Mouse (Mus musculus): Measurements from ENCODE around the gene Adamts7.

Gene Adamts7

DNA sequence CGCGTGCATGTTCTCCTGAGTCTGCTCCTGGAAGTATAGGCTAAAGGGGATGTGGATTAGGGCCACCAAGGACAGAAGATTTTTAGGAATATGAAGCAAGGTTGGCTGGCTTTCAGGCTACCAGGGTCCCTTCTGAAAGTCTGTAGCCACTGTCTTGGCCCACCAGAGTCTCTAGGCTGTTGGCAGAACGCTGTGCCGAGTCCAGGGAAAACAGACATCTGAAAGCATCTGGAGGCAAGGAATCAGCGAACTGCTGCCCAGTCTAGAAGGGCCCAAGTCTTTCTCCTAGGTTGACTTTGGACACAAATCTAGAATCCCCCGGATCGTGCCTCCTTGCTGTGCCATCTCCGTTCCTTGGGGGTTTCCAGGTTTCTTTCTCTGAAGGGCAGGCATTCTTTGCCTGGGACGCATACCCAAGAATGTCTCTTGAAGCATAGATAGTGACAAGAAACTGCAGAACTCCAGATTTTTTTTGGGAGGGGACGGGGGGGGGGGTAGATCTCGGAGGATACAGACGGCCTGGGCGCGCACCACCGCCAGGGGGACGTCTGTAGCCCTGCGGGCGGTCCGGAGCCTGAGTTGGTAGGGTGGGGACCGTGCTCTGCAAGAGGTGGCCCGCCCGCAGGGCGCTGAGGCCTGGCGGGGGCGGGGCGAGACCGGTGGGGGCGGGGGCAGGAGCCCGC lies 485 bp upstream of the Adamts7 start:
- DNase-seq: no peak

DNA sequence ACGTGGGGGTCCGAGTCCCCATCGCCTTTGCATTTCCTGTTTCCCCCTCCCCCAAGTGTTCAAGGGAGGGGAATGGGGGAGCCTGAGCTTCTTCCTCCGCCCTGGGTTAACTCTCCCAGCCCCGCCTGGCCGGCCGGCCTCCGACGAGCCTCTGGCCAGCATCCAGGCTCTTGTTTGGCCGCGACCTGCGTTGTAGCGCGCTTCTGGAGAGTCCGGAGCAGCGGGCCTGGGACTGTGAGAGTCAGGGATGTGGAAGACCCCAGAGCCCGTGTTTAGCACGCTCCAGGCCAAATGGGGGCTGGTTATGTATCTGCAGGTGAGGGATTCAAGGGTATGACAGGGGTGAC lies 853 bp downstream of the Adamts7 start:
- peak; percentile 25 to 44 for DNase-seq

DNA sequence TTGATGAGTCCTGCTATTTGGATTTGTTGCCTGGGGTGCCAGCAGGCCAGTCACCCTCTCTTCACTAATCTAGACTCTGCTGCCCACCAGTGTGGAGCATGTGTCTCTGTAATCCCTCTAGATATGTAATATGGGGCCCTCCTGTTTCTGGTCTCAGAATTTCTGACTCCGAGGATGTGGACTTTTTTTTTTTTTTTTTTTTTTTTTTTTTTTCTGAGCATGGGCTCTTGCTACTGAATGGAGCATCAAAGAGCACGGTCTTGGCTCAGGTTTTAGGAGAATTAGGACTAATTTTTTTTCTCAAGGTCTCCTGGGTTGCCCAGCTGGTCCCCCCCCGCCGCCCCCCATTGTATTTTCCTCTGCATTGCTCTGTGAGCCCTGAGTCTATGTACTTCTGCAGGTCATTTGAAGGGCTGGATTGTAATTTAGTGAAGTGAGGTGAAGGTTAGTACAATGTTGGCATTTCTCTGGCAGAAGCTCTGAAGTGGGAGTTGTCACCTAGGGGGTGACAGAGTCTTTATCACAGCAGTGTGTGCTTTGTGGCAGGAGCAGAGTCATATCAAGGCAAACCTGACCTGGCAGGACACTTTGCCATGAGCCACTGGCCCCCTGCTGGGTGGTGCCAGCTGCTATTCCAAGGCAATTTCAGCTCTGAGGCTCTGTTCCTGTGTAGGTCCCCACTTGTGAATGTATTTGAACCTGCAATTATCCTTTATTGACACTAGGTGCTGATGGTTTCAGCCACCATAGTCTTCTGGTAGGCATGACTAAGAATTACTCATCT lies 2.0 kb downstream of the Adamts7 start:
- no peak for DNase-seq

DNA sequence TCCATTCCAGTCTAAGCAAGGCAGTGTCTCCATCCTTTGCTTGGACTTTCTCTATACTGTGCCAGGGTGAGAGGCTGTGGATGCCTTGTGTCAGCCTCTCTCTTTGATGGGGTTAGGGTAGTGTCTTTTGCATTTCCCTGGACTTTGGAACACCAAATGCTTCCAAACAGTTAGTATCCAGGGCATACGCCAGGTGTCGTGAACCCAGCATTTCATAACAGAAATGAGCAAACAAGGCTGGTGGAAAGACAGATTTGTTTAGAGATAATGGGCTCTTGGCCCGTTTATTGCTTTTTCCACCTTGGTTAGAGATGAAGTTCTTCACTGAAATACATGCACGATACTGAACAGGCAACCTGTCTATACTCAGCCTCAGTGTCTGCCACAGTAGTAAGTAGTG lies 2.7 kb downstream of the Adamts7 start:
- DNase-seq: no peak

DNA sequence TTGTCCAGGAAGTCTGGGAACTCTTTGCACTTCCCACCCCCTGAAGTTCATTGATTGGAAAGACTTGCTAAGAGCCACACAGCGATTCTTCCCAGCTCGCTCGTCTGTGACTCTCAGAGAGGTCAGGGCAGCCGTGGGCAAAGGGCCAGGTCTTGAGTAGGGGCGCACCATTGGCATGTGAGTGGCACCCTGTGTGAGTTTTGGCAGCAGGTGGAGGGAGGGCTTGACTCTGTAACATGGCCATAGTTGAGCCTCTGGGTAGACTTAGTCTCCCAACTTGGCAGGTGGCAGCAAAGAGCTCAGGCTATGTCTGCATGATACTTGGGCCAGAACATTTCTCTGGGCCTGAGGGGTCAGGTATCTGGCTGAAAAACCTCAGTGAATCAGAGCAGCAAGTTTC lies 3.7 kb downstream of the Adamts7 start:
- peak in 1 of 2 experiments; percentile 22 for DNase-seq

DNA sequence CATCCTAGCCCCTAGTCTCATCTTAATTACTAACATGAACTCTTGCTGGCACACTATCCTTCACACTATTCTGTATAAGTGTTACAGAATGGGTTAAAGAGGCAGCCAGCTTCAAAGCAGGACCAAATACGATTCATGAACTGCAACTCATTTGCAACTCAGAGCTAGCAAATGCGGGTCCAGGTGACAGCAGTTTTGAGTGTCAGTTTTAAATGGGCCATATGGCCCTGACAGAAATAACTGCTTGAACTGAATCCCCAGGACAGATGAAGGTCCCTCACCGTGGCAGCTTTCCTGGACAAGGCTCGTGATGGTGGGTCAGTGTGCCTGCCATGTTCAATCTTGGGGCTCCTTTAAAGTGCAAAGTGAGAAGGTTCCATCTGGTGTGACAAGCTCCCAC lies 7.1 kb downstream of the Adamts7 start:
- peak; percentile 44 to 55 for DNase-seq

DNA sequence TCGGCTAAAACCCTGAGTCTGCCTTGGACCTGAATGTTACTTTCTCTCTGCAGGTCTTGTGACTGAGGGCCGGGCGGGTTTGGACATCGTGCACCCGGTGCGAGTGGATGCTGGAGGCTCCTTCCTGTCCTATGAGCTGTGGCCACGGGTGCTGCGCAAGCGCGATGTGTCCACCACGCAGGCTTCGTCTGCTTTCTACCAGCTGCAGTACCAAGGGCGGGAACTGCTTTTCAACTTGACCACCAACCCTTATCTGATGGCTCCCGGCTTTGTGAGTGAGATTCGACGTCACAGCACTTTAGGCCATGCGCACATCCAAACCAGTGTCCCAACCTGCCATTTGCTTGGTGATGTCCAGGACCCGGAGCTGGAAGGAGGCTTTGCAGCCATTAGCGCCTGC lies 8.6 kb downstream of the Adamts7 start:
- no peak for DNase-seq

DNA sequence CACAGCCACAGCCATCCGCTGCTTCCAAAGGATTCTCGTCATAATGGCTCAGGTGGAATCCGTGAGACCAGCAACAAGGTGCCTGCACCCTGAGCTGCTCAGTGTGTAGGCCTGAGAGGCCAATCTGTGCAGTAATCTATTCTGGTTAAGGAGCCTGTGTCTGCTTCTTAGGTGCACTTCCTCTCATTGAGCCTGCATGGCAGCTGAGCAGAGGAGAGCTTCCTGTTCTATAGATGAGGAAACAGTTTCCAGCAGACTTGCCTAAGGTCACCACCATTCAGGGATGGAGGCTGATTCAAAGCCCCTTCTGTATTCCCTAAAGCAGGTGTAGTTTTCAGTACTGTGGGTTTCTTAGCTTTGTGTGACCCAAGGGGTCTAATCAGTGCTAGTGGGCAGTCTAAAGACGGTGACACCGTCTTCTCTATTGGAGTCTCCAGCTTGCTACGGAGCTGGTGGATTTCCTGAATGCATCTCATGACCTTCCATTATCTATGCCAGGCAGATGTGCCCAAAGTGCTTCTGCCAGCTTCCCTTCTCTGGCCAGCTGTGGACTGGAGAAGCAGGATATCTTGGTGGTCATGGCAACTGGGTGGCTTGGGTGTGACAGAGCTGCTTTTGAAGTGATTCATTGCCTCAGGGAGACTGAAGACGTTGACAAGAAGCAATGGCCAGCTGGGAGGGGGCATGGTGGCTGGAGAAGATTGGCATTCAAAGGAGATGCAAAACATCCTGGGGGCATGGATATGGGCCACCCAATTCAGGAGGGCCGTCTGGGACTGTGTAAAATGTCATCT lies 9.9 kb downstream of the Adamts7 start:
- no peak for DNase-seq

DNA sequence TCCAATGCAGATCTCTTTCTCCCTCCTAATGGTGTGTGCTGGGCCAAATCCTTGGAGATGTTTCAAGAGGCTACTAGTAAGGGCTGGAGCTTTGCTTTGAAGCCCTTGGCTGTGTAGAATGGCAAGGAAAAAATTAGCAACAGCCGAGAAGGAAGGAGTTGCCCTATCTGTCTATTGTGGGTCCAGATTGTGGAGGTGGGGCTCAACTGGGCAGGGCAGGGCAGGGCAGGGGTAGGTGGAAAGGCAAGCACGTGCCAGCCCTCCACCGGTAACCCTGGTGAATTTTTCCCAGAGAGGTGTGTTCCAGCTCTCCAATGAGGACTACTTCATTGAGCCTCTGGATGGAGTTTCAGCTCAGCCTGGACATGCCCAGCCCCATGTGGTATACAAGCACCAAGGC lies 10.5 kb downstream of the Adamts7 start:
- no peak for DNase-seq

DNA sequence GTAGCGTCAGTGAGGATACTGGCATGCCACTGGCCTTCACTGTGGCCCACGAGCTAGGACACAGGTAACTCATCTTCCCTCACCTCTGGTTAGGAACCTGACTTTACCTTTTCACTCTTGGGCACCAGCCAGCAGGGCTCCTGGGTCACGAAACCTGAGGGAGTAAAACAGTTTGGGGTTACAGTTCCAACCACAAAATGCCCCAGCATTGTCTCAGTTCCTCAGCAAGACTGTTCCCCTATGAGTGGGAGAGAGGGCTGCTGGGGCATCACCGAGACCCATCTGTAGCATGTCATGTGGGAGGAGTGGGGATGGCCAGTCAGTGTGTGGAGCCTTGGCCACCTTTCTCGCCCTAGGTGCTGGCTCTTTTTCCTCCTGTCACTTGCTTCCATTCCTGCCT lies 16.5 kb downstream of the Adamts7 start:
- no peak for DNase-seq

DNA sequence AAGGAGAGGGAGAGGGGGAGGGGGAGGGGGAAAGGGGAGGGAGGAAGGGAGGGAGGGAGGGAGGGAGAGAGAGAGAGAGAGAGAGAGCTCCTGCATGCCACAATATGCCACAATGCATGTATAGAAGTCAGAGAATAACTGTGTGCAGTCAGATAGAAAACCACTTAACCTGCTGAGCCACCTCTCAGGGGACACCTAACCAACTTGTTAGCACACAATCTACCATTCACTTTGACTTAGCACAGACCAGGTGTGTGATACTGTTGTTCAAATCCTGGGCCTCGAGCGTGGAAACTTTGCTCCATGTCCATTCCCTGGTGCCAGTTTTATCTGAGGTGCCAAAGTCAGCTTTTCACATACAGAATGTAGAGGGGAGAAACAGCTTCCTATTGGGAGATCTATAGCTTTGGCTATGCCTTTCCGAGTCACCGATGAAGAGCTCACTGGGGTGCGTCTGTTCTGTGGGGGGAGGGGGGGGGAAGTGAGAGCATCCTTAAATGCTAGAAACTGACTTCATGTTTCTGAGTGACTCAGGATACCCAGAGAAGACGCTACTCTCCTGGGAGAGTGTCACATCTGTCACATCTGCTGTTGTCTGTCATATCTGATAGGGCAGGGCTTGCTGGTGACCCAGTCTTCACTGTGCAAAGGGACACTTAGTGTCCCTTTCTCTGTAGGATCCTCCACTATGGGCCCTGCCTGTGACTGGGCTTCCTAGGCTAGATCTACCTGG lies 19.0 kb downstream of the Adamts7 start:
- DNase-seq: no peak

DNA sequence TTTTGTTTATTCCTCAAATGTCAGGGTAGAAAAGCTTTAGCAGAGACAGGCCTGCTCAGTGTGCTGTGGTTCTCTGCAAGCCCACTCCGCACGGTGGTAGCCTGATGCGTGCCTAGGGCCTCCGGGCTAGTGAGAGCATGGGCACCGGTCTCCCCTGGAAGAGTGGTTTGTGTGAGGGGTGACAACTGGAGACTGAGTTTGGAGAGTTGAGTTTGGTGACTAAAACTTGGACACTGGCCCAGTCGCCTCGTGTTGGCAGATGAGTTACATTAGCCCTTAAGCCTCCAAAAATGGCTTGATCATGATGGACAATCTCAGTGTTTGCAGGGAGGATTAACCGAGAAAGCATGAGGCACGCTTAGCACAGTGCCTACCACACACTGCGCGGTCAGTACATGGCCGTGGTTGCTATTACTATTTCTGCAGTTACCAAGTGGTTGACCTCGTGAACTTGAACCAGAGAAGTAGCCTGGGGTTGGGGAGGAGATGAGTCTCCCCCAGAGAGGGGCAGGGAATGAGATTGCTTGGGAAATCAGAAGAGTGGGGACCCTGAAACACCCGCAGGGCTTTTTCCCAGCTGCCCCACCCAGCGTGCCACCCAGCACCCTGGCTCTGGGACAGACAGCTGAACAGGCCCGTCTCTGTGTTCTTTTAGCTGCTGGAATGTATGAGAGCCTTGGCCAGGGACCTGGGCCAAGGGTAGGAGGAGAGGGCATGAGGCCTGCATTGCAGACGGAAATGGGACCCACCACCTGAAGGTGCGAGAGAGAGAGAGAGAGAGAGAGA lies 20.0 kb downstream of the Adamts7 start:
- no peak for DNase-seq

DNA sequence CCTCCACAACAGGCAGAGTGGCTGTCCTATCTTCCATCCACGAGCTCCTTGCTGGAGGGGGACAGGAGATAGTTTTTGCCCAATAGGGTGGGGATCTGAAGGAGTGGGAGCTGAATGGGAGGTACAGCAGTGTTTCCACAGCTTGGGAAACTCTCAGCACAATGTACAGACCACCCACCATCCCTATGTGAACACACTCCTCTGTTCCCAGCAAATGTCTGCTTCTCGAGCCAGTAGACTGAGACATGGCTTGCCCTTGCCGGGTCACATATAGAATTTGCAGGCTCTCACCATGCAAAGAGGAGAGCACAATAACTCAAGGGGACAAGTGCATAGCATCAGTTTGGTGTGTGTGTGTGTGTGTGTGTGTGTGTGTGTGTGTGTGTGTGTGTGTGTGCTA lies 20.7 kb downstream of the Adamts7 start:
- no peak for DNase-seq

DNA sequence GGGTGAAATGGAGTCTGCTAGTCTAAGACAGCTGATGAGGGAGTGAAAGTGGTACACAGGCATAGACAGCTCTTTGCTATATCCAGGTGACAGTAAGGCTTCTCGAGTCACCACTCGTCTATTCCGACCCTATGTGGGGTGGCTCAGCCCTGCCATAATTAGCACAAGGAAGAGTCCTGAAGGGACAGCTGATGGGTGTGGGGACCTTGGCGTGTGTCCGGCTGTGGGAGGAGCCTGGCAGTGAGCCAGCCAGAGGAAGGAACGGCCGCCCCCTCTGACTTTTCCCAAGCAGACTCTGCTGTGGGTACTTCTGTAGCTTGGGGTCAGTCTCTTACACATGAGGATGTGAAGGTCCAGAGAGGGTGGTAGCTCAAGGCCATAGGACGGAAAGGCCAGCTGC lies 21.2 kb downstream of the Adamts7 start:
- no peak for DNase-seq

DNA sequence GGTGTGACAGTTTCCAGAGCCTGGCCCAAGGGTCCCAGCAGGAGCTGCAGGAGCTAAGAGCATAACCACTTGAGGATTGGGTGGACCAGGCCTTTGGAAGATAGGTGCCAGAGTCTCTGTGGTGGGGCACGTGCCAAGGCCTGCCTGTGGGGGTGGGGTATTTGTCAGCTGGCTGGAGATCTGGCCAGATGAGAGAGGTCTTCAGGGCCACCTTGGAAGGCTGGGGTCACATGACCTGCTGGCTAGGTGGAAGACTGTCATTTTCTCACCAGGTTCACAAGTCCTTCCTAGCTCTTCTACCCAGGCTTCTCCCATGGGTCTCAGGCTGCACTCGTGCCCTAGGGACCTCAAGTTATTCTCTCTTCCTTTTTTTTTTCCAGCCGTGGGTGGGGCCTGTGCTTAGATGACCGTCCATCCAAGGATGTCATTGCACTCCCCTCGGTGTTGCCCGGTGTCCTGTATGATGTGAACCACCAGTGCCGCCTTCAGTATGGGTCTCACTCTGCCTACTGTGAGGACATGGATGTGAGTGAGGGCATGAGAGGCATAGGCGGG lies 22.6 kb downstream of the Adamts7 start:
- no peak for DNase-seq

DNA sequence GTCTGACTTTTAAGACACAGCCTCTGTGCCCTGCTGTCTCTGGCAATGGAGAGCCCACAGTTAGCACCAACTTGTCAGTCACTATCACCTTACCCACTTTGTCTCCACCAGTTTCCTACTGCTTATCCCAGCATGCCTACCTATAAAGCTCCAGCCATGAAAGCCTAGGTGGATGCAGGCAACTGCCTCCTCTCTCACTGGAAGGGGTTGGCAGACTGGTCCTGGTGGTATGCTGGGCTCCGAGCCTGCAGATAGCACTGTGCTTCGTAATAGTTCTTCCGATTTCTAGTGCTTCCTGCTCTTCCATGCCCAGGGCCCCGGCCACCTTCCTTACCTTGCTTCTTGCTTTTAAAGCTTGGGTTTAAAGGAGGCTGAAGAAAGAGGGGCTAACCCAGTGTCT lies 26.0 kb downstream of the Adamts7 start:
- DNase-seq: no peak

DNA sequence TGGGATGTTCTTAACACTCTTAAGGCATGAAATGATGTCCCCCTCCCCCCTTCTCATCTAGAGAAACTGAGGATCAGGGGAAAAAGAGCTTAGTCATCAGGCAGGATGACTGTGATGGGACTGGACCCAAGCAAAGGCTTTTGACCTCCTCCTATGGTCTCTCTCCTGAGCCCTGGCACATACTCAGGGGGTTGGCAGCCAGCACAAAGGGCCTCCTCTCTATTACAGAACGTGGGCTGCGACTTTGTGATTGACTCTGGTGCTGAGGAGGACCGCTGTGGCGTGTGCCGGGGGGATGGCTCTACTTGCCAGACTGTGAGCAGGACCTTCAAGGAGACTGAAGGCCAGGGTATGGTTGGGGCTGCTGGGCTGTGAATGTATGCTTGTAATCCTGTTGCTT lies 26.5 kb downstream of the Adamts7 start:
- DNase-seq: no peak

DNA sequence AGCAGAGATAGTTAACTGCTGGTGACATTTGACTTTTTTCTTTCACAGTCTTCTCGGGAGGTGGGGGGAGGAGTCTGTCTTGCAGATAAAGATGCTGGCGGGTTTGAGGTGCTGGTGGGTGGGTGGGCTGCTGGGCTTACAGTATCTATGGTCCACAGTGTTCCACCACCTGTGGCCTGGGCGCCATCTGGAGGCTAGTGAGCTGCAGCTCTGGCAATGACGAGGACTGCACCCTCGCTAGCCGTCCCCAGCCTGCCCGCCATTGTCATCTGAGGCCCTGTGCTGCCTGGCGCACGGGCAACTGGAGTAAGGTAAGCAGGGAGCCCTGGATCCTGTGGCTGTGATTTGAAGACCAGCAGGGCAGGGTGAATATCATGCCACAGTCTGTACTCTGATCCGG lies 32.1 kb downstream of the Adamts7 start:
- DNase-seq: no peak

DNA sequence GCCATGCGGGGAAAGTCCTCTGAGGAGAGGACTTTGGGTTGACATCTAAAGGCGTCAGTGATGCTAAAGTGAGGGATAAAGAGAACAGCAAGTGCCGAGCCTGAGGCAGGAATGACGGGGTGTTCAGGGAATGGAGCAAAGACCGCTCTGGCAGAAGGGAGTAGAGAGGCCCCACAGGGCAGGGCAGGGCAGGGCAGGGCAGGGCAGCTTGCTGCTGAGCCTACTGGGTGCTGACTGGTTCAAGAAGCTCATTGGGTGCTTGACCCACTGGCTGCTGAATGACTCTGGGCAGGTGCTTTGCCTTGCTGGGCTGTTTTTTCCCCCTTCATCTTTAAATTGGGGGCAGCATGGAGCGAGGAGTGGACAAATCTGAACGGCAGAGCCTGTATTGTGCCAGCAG lies 33.4 kb downstream of the Adamts7 start:
- no peak for DNase-seq

DNA sequence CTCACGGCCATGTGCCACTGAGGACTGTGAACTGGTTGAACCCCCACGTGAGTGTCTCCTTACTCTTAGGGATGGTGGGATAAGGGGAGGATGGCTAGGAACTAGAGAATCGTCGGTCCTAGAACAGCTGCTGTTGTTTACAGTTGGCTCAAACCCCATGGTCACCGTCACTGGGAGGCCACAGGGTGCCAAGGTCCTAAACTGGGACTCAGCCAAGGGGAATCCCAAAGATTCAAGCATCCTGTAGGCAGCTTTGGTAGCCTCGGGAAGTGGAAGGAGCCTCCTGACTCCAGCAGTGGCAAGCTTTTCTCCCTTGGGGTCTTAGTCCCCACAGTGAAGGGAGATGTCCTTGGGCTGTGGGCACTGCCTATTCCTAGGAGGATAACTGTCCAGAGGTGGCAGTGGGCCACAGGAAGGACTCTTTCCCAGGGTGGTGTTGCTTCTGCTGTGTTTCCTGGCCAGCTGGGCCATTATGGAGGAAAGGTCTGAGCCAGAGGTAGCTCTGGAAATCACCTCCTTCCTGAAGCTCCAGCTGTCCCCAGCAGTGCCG lies 34.3 kb downstream of the Adamts7 start:
- no peak for DNase-seq

DNA sequence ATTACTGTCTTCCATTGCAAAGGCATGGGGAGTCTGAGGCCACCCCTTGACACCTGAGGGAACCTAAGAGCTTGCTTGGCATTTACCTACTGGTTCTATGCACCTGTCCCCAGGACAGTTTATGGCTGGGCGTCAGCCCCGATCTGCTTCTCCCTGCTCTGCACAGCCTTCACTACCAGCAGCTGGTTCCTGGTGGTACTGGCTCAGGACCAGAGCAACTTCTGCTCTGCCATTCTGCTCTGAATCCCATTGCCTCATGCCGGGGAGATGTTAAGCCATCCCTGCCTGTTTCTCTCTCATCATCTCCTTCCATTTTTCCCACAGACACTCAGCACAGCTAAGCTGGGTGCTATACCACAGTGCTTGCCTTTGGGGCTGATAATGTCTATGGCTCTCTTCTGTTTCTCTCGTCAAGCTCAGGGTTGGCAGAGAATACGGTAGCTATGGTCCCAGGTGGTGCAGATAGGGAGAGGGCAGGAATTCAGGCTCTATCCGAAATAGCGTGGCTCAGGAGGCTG lies 35.1 kb downstream of the Adamts7 start:
- DNase-seq: no peak

All from cerebellum, adult 18-20 months (tissue).